ENCODE assay signal across 8 mouse cellular contexts in genomic region chr1:166154162-166155112, GRCm38 (mm10). TPM values are rescaled to one million over a fixed set of nuclear protein-coding genes. Genes with fewer than 3 reads are reported as not detected.
A peak's percentile ranks its signal among the peaks of the same experiment; 100 is the strongest.
DNase-seq lines count a peak whose midpoint lies in the region; ATAC-seq and TF ChIP-seq lines count a peak whose summit lies in the region.

No protein-coding gene starts in this region.

- H3K9ac ChIP-seq in intestine, postnatal 0 days (ENCODE audit: low read depth, low read length) = no peak overlapping the region
- H3K9ac ChIP-seq in limb, embryonic 12.5 days (replicated peaks) = no peak overlapping the region
- H3K9ac ChIP-seq in midbrain, embryonic 14.5 days (replicated peaks; ENCODE audit: low read length) = no peak overlapping the region

- 14% methylated on average over 29 of the region's 29 CpGs for WGBS in intestine, postnatal 0 days
- WGBS in limb, embryonic 12.5 days = 8% methylated on average over 29 of the region's 29 CpGs
- 21% methylated on average over 29 of the region's 29 CpGs for WGBS in midbrain, embryonic 14.5 days

- no peak overlapping the region for H3K27ac ChIP-seq in intestine, postnatal 0 days (ENCODE audit: low read depth, low read length)
- no peak overlapping the region for H3K27ac ChIP-seq in limb, embryonic 12.5 days
- H3K27ac ChIP-seq in midbrain, embryonic 14.5 days (replicated peaks; ENCODE audit: low read depth, low read length) = no peak overlapping the region

- peak; percentile 95 for TF ChIP-seq CTCF in intestine, postnatal 0 days (IDR thresholded peaks at IDR 0.05; ENCODE audit: low read depth)

- peak; percentile 45 for DNase-seq in 3134 (ENCODE audit: extremely low read depth, insufficient read length, low spot score)
- DNase-seq in adrenal gland, postnatal 10 days = peak; percentile 81
- peak; percentile 70 for DNase-seq in embryo, embryonic 9.5 days (ENCODE audit: extremely low spot score)
- DNase-seq in midbrain, embryonic 14.5 days = peak; percentile 90
- DNase-seq in spleen, adult 12 weeks (ENCODE audit: low spot score) = peak; percentile 57

- no peaks in the 10 kb centered on the region for H3K27me3 ChIP-seq in intestine, postnatal 0 days (replicated peaks; ENCODE audit: control insufficient read depth, insufficient read depth, low read length)
- H3K27me3 ChIP-seq in limb, embryonic 12.5 days = peaks cover 37% of the 10 kb centered on the region
- H3K27me3 ChIP-seq in midbrain, embryonic 14.5 days (ENCODE audit: control insufficient read depth, insufficient read depth, low read length) = peaks cover 16% of the 10 kb centered on the region; the same call in 1 of the 2 replicates

- H3K4me1 ChIP-seq in intestine, postnatal 0 days (replicated peaks; ENCODE audit: control insufficient read depth, insufficient read depth, low read length) = peaks cover 5% of the 10 kb centered on the region; the same call in 1 of the 2 replicates
- H3K4me1 ChIP-seq in limb, embryonic 12.5 days (replicated peaks) = no peaks in the 10 kb centered on the region
- H3K4me1 ChIP-seq in midbrain, embryonic 14.5 days (ENCODE audit: control insufficient read depth, insufficient read depth, low read length) = no peaks in the 10 kb centered on the region

- peak overlapping the region; percentile 43; the same call in 1 of the 2 replicates for H3K4me2 ChIP-seq in intestine, postnatal 0 days (replicated peaks; ENCODE audit: low read depth)
- H3K4me2 ChIP-seq in limb, embryonic 12.5 days = peak overlapping the region; percentile 50
- peak overlapping the region; percentile 19 for H3K4me2 ChIP-seq in midbrain, embryonic 14.5 days (ENCODE audit: low read length)

- ATAC-seq in granulocyte monocyte progenitor cell, adult 5-6 weeks (replicated peaks; ENCODE audit: poor library complexity, severe bottlenecking) = peak; percentile 75
- ATAC-seq in intestine, postnatal 0 days = peak; percentile 55
- peak; percentile 26; the same call in 1 of the 2 replicates for ATAC-seq in limb, embryonic 12.5 days (ENCODE audit: insufficient number of reproducible peaks, insufficient read depth, low FRiP score, low TSS enrichment, low read depth)
- peak; percentile 40; the same call in 1 of the 2 replicates for ATAC-seq in midbrain, embryonic 14.5 days (ENCODE audit: low FRiP score, low TSS enrichment)

- H3K36me3 ChIP-seq in intestine, postnatal 0 days (ENCODE audit: control insufficient read depth, insufficient read depth) = peaks cover 14% of the 10 kb centered on the region; the same call in 1 of the 2 replicates
- no peaks in the 10 kb centered on the region for H3K36me3 ChIP-seq in limb, embryonic 12.5 days
- H3K36me3 ChIP-seq in midbrain, embryonic 14.5 days (ENCODE audit: control insufficient read depth, insufficient read depth, low read length) = no peaks in the 10 kb centered on the region

- H3K4me3 ChIP-seq in intestine, postnatal 0 days (ENCODE audit: low read depth, low read length) = peak overlapping the region; percentile 11; the same call in 1 of the 2 replicates
- peak overlapping the region; percentile 24 for H3K4me3 ChIP-seq in limb, embryonic 12.5 days (replicated peaks)
- no peak overlapping the region for H3K4me3 ChIP-seq in midbrain, embryonic 14.5 days (replicated peaks; ENCODE audit: low read depth, low read length)

- H3K9me3 ChIP-seq in intestine, postnatal 0 days (ENCODE audit: control insufficient read depth) = no peaks in the 10 kb centered on the region
- no peaks in the 10 kb centered on the region for H3K9me3 ChIP-seq in limb, embryonic 12.5 days
- no peaks in the 10 kb centered on the region for H3K9me3 ChIP-seq in midbrain, embryonic 14.5 days (ENCODE audit: control insufficient read depth, low read length)

RNA-seq across cellular contexts. Expression of gene Gpa33, which starts 24.4 kb away (rescaled TPM):
- under 1 TPM in 1 of 2 experiments, not detected in 1; 0.18 TPM for total RNA-seq in adrenal gland, postnatal 10 days (2021)
- total RNA-seq in granulocyte monocyte progenitor cell, adult 5-6 weeks (2014; fragmentation: Nextera tagmentation) = not detected in 2 replicates
- total RNA-seq in granulocyte monocyte progenitor cell, adult 5-6 weeks (2017) = not detected in 2 replicates
- 136 and 161 TPM in 2 replicates for polyA plus RNA-seq in intestine, postnatal 0 days (2015; fragmentation: Nextera tagmentation; extraction: Ambion mirVana)
- 0.33 and 0.46 TPM in 2 replicates for polyA plus RNA-seq in limb, embryonic 12.5 days (2016; fragmentation: Nextera tagmentation; extraction: Ambion mirVana)
- polyA plus RNA-seq in midbrain, embryonic 14.5 days (2014; fragmentation: Nextera tagmentation; extraction: Ambion mirVana) = not detected in 2 replicates

RNA-seq across cellular contexts. Expression of gene Dusp27, which starts 26.7 kb away (rescaled TPM):
- 1 to 10 TPM; 2.0 to 7.0 TPM for total RNA-seq in adrenal gland, postnatal 10 days (2021)
- total RNA-seq in granulocyte monocyte progenitor cell, adult 5-6 weeks (2014; fragmentation: Nextera tagmentation) = not detected in 2 replicates
- total RNA-seq in granulocyte monocyte progenitor cell, adult 5-6 weeks (2017) = not detected in 2 replicates
- polyA plus RNA-seq in intestine, postnatal 0 days (2015; fragmentation: Nextera tagmentation; extraction: Ambion mirVana) = 0.61 and 0.99 TPM in 2 replicates
- 4.7 and 5.4 TPM in 2 replicates for polyA plus RNA-seq in limb, embryonic 12.5 days (2016; fragmentation: Nextera tagmentation; extraction: Ambion mirVana)
- 0.51 and 1.00 TPM in 2 replicates for polyA plus RNA-seq in midbrain, embryonic 14.5 days (2014; fragmentation: Nextera tagmentation; extraction: Ambion mirVana)

Comparison
In these comparisons a context has a peak if more than half of its experiments do, and no peak if none do; other contexts are left out.
1. RNA of gene Gpa33, which starts 24.4 kb away (polyA plus RNA-seq): 136 to 161 TPM in intestine, postnatal 0 days; 0.33 to 0.46 TPM in limb, embryonic 12.5 days and not detected in midbrain, embryonic 14.5 days; every median in the first group is over 10 times any median in the second.
2. Peak in every context shown above with its lines, with median percentiles within 50 percentile points of each other: DNase-seq, ATAC-seq and H3K4me2 ChIP-seq.